Mouse (Mus musculus): ENCODE measurements at regions not wholly inside any gene's neighbourhood (a gene's known extent, or its start where the extent isn't known, plus 50 kb on each side); places are given as distances from the start of the nearest gene placed in this dataset.

GRCm38 (mm10) chr15:89940591-89940990, 98.9 kb upstream of the Syt10 start:
- DNase-seq (ENCODE audit: low read depth), result no peak

- DNase-seq (ENCODE audit: low read depth), result no peak
These were observed 90.7 kb upstream of the Syt10 start for GRCm38 (mm10) chr15:89932370-89932769.

GRCm38 (mm10) chr15:89915587-89915986, 73.9 kb upstream of the Syt10 start:
- DNase-seq (ENCODE audit: low read depth), result no peak

- DNase-seq (ENCODE audit: low read depth), result no peak
These were observed 61.4 kb upstream of the Syt10 start for GRCm38 (mm10) chr15:89903057-89903456.

GRCm38 (mm10) chr15:89893668-89894067, 52.0 kb upstream of the Syt10 start:
- peak; percentile 56 for DNase-seq (ENCODE audit: low read depth)

All from 416B (cell line).